Mouse (Mus musculus): ENCODE results near the gene Golgb1. TPM values are rescaled to one million over a fixed set of nuclear protein-coding genes. Genes with fewer than 3 reads are reported as not detected.

The Golgb1 gene
- polyA plus RNA-seq, 1 experiment from 2014 or later: 120 TPM

DNA sequence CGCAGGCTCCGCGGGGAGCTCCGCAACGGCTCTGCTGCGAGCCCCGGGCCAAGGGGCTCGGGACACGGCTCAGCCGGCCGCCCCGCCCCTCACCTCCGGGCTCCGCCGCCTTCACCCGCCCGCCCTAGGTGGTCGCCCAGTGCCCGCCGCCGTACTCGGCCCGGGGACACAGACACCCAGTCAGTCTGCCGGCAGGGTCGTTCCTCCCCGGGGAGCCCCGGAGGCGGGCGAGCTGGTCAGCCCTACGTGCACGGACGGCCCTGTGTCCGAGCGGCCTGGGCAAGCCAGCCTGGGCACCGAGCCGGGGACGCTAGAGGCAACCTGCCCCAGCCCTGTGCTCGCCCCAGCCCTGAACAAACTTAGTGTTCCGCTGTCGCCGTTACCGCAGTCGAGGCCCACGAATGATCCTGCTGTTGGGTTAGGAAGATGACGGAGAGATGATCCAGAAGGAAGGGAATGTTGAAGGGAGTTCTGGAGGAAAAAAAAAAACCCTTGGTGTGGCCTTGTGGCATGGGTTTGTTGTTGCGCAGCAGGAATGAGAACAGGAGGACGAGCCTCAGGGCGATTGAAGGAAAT is 424 bp downstream of the Golgb1 start:
- under 1% methylated on average over 19 of the region's 48 CpGs for WGBS
- H3K9ac ChIP-seq (ENCODE audit: low read depth, low read length): peak overlapping the region; percentile 90
- H3K9me3 ChIP-seq (ENCODE audit: control insufficient read depth, low read length): no peaks in the 10 kb centered on the region
- H3K4me3 ChIP-seq (ENCODE audit: low read depth, low read length): peak overlapping the region; percentile 83
- peak; percentile 14 for DNase-seq (ENCODE audit: low spot score)
- H3K4me1 ChIP-seq (ENCODE audit: control insufficient read depth, insufficient read depth, low read length): peaks cover 6% of the 10 kb centered on the region; the same call in 1 of the 2 replicates
- peaks cover 25% of the 10 kb centered on the region for H3K36me3 ChIP-seq (ENCODE audit: control insufficient read depth, insufficient read depth, low read length)
- peak; percentile 56 for ATAC-seq (ENCODE audit: low read depth)
- peak overlapping the region; percentile 84 for H3K27ac ChIP-seq (replicated peaks; ENCODE audit: low read depth, low read length)
- H3K4me2 ChIP-seq (ENCODE audit: low read depth, low read length): peak overlapping the region; percentile 71
- no peaks in the 10 kb centered on the region for H3K27me3 ChIP-seq (replicated peaks; ENCODE audit: control insufficient read depth, insufficient read depth, low read length)

DNA sequence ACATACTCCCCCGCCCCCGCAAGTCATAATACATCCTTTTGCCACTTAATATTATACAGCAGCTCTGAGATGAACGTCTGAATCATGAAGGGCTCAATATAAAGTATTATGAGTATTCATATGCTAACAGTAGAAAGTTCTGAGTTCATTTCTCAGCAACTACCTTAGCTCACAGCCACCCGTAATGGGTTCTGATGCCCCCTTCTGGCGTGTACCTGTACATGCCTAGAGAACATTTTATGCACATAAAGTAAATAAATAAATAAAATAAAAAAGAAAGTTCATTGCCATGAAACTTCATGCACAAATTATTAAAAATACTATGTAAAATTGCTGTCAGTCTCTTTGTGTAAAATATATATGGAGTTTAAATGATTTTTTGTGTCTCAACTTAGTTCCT is 2.4 kb downstream of the Golgb1 start:
- Histone ChIP-seq H3K4me2 (ENCODE audit: low read depth, low read length) (no peak overlapping the region), H3K36me3 (ENCODE audit: control insufficient read depth, insufficient read depth, low read length) (peaks cover 8% of the 10 kb centered on the region), H3K27ac (replicated peaks; ENCODE audit: low read depth, low read length) (no peak overlapping the region), H3K9ac (ENCODE audit: low read depth, low read length) (no peak overlapping the region), H3K4me3 (ENCODE audit: low read depth, low read length) (no peak overlapping the region), H3K4me1 (ENCODE audit: control insufficient read depth, insufficient read depth, low read length) (peaks cover 6% of the 10 kb centered on the region; the same call in 1 of the 2 replicates), H3K9me3 (ENCODE audit: control insufficient read depth, low read length) (no peaks in the 10 kb centered on the region), H3K27me3 (replicated peaks; ENCODE audit: control insufficient read depth, insufficient read depth, low read length) (no peaks in the 10 kb centered on the region)
- WGBS: 76% methylated on average over 5 of the region's 5 CpGs
- no peak for ATAC-seq (ENCODE audit: low read depth)
- no peak for DNase-seq (ENCODE audit: low spot score)

DNA sequence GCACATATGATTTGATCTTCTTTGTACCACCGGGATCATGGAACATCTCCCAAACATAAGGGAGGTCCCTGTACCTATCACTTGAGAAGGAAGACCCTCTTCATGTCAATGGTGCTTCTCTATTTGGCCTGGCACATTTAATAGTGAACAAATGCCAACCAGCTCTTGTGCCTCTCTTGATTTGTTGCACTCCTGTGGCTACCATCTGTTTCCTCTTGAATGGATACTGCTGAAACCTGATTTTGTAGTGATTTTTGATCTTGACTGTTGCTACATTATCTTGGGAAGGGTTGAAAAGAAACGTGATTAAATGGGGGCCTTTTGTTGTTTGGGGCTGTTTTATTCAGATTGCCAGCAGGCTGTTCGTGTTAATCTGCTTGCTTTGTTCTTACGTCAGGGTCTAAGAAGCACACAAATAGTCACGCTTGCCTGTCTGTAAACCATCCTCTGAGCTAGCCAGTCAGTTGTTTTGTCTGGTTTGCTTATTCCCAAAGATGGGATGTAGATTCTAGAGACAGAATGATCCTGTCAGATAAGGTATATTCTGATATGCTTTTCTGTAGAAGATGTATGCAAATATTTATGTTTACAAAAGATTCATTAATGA is 7.9 kb downstream of the Golgb1 start:
- Histone ChIP-seq H3K4me2 (ENCODE audit: low read depth, low read length) (no peak overlapping the region), H3K9ac (ENCODE audit: low read depth, low read length) (no peak overlapping the region), H3K4me3 (ENCODE audit: low read depth, low read length) (no peak overlapping the region), H3K27ac (replicated peaks; ENCODE audit: low read depth, low read length) (no peak overlapping the region), H3K27me3 (replicated peaks; ENCODE audit: control insufficient read depth, insufficient read depth, low read length) (no peaks in the 10 kb centered on the region), H3K36me3 (ENCODE audit: control insufficient read depth, insufficient read depth, low read length) (peaks cover 18% of the 10 kb centered on the region), H3K4me1 (ENCODE audit: control insufficient read depth, insufficient read depth, low read length) (no peaks in the 10 kb centered on the region), H3K9me3 (ENCODE audit: control insufficient read depth, low read length) (no peaks in the 10 kb centered on the region)
- ATAC-seq (ENCODE audit: low read depth): no peak
- no peak for DNase-seq (ENCODE audit: low spot score)
- WGBS: 64% methylated on average over 5 of the region's 5 CpGs

DNA sequence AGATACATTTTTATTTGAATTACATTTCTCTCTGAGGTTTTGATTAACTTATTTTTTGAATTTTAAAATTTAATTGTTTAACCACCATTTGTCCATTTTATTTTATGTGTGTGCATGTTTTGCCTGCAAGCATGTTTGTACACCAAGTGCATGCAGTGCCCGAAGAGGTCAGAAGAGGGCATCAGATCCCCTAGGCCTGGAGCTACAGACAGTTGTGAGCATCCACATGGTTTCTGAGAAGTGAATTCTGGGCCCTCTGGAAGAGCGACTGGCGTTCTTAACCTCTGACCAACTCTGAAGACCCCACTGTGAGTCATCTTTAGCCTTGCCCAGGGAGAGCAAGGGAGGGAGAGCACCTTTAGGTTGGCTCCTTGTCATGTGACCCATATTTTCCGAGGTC is 9.9 kb downstream of the Golgb1 start:
- DNase-seq (ENCODE audit: low spot score) (no peak), ATAC-seq (ENCODE audit: low read depth) (no peak)
- H3K9ac ChIP-seq (ENCODE audit: low read depth, low read length): no peak overlapping the region
- H3K4me3 ChIP-seq (ENCODE audit: low read depth, low read length): no peak overlapping the region
- no peak overlapping the region for H3K27ac ChIP-seq (replicated peaks; ENCODE audit: low read depth, low read length)
- peaks cover 35% of the 10 kb centered on the region for H3K36me3 ChIP-seq (ENCODE audit: control insufficient read depth, insufficient read depth, low read length)
- H3K4me2 ChIP-seq (ENCODE audit: low read depth, low read length): no peak overlapping the region
- 85% methylated on average over 4 of the region's 4 CpGs for WGBS
- H3K4me1 ChIP-seq (ENCODE audit: control insufficient read depth, insufficient read depth, low read length): no peaks in the 10 kb centered on the region
- no peaks in the 10 kb centered on the region for H3K9me3 ChIP-seq (ENCODE audit: control insufficient read depth, low read length)
- no peaks in the 10 kb centered on the region for H3K27me3 ChIP-seq (replicated peaks; ENCODE audit: control insufficient read depth, insufficient read depth, low read length)

DNA sequence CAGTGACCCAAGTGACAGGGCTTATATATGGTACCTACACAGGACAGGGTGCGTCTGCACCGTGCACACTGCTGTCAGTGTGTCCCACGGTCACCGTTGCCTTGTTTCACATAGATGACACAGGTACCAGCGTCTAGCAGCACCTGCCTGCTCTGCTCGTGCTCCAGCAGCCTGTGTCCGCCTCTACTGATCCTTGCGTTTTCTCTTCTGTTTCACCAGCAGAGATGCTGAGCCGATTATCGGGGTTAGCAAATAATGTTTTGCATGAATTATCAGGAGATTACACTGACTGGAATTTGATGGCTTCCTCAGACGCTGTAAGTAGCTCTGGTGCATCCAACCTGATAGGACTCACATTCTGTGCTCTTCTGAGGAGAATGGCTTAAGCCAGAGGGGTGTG is 11.0 kb downstream of the Golgb1 start:
- Histone ChIP-seq H3K9me3 (ENCODE audit: control insufficient read depth, low read length) (no peaks in the 10 kb centered on the region), H3K4me2 (ENCODE audit: low read depth, low read length) (no peak overlapping the region), H3K27me3 (replicated peaks; ENCODE audit: control insufficient read depth, insufficient read depth, low read length) (no peaks in the 10 kb centered on the region), H3K4me1 (ENCODE audit: control insufficient read depth, insufficient read depth, low read length) (no peaks in the 10 kb centered on the region), H3K9ac (ENCODE audit: low read depth, low read length) (no peak overlapping the region), H3K36me3 (ENCODE audit: control insufficient read depth, insufficient read depth, low read length) (peaks cover 43% of the 10 kb centered on the region), H3K27ac (replicated peaks; ENCODE audit: low read depth, low read length) (no peak overlapping the region), H3K4me3 (ENCODE audit: low read depth, low read length) (no peak overlapping the region)
- WGBS: 91% methylated on average over 11 of the region's 11 CpGs
- DNase-seq (ENCODE audit: low spot score) (no peak), ATAC-seq (ENCODE audit: low read depth) (no peak)

DNA sequence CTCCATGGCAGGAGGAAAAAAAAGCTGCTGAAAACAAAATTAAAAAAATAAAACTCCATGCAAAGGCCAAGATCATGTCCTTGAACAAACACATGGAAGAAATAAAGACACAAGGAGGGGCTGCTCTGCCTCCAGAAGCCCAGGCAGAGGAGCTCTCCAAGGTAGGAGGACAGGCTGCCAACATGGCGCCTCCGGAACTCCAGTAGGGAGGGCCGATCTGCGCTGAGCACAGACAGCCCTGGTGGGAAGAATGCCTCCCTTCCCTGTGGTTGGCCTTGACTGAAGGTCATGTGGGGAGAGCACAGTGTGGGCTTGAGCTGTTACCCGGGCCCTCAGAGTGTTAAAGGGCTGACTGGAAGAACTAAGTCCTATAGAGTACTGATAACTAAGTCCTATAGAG is 12.6 kb downstream of the Golgb1 start:
- ATAC-seq (ENCODE audit: low read depth): no peak

DNA sequence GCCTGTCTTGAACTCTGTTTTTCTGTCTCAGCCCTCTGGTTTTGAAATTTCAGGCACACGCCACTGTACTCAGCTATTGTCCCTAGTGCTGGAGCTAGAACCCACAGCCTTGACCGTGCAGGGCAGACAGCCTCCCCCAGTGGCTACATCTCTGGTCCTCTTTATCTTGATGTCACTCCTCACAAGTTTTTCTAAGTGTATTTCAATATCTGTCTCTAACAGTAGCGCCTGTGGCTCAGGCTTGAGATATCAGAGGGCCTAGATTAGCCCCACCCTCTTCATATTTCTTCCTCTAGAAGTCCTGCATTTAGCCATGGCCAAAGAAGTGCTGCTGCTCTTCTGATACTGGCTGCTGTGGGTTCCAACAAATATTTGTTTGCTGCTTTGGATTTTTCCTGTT is 15.6 kb downstream of the Golgb1 start:
- no peak overlapping the region for H3K4me3 ChIP-seq (ENCODE audit: low read depth, low read length)
- ATAC-seq (ENCODE audit: low read depth) (no peak), DNase-seq (ENCODE audit: low spot score) (no peak)
- H3K9me3 ChIP-seq (ENCODE audit: control insufficient read depth, low read length): no peaks in the 10 kb centered on the region
- 97% methylated on average over 3 of the region's 3 CpGs for WGBS
- H3K4me2 ChIP-seq (ENCODE audit: low read depth, low read length): no peak overlapping the region
- H3K27me3 ChIP-seq (replicated peaks; ENCODE audit: control insufficient read depth, insufficient read depth, low read length): no peaks in the 10 kb centered on the region
- no peaks in the 10 kb centered on the region for H3K4me1 ChIP-seq (ENCODE audit: control insufficient read depth, insufficient read depth, low read length)
- H3K36me3 ChIP-seq (ENCODE audit: control insufficient read depth, insufficient read depth, low read length): peaks cover 87% of the 10 kb centered on the region
- H3K9ac ChIP-seq (ENCODE audit: low read depth, low read length): no peak overlapping the region
- no peak overlapping the region for H3K27ac ChIP-seq (replicated peaks; ENCODE audit: low read depth, low read length)

More for the DNA sequence above, 12.6 kb downstream of the Golgb1 start:
- Histone ChIP-seq H3K27me3 (replicated peaks; ENCODE audit: control insufficient read depth, insufficient read depth, low read length) (no peaks in the 10 kb centered on the region), H3K4me2 (ENCODE audit: low read depth, low read length) (no peak overlapping the region), H3K9me3 (ENCODE audit: control insufficient read depth, low read length) (no peaks in the 10 kb centered on the region), H3K36me3 (ENCODE audit: control insufficient read depth, insufficient read depth, low read length) (peaks cover 59% of the 10 kb centered on the region), H3K9ac (ENCODE audit: low read depth, low read length) (no peak overlapping the region), H3K4me1 (ENCODE audit: control insufficient read depth, insufficient read depth, low read length) (no peaks in the 10 kb centered on the region), H3K27ac (replicated peaks; ENCODE audit: low read depth, low read length) (no peak overlapping the region), H3K4me3 (ENCODE audit: low read depth, low read length) (no peak overlapping the region)
- DNase-seq (ENCODE audit: low spot score): no peak
- 79% methylated on average over 5 of the region's 5 CpGs for WGBS

DNA sequence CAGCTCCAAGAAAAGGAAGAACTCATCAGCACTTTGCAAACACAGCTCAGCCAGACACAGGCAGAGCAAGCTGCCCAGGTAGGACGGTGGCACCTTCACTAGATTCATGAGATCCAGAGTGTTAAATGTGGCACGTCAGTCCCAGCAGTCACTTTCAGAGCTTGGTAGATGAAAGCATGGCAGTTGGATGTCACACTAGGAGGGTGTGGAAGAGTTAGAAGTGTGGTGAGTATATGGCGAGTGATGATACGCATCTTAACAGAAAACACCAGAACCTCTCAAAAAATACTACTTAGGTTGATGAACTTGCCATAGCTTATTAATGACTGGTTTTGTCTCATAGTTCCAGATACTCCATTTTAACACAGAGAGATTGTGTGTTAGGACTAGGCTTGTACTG is 16.5 kb downstream of the Golgb1 start:
- Histone ChIP-seq H3K27ac (replicated peaks; ENCODE audit: low read depth, low read length) (no peak overlapping the region), H3K4me1 (ENCODE audit: control insufficient read depth, insufficient read depth, low read length) (no peaks in the 10 kb centered on the region), H3K4me2 (ENCODE audit: low read depth, low read length) (no peak overlapping the region), H3K9ac (ENCODE audit: low read depth, low read length) (no peak overlapping the region), H3K9me3 (ENCODE audit: control insufficient read depth, low read length) (no peaks in the 10 kb centered on the region), H3K4me3 (ENCODE audit: low read depth, low read length) (no peak overlapping the region), H3K27me3 (replicated peaks; ENCODE audit: control insufficient read depth, insufficient read depth, low read length) (no peaks in the 10 kb centered on the region), H3K36me3 (ENCODE audit: control insufficient read depth, insufficient read depth, low read length) (peaks cover 89% of the 10 kb centered on the region)
- ATAC-seq (ENCODE audit: low read depth) (no peak), DNase-seq (ENCODE audit: low spot score) (no peak)
- 92% methylated on average over 4 of the region's 4 CpGs for WGBS

DNA sequence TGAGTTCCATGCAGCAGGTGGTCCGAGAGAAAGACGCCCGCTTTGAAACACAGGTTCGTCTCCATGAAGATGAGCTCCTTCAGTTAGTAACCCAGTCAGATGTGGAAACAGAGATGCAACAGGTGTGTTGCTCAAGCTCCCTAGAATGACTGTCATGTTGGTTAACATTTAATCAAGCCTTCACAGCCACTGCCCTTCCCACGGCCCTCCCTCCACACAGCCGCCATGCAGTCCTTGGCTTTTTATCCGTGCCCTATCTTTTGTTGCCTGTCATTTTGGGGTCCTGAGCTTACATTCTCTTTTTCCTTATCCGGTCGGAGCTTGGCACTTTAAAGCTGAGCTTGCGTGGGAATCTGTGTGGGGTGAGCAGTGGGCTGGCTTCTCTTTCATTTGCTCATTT is 18.4 kb downstream of the Golgb1 start:
- 94% methylated on average over 10 of the region's 10 CpGs for WGBS

More for the DNA sequence above, 18.4 kb downstream of the Golgb1 start:
- no peak for DNase-seq (ENCODE audit: low spot score)
- Histone ChIP-seq H3K36me3 (ENCODE audit: control insufficient read depth, insufficient read depth, low read length) (peaks cover 92% of the 10 kb centered on the region), H3K9me3 (ENCODE audit: control insufficient read depth, low read length) (no peaks in the 10 kb centered on the region), H3K4me2 (ENCODE audit: low read depth, low read length) (no peak overlapping the region), H3K4me1 (ENCODE audit: control insufficient read depth, insufficient read depth, low read length) (no peaks in the 10 kb centered on the region), H3K27ac (replicated peaks; ENCODE audit: low read depth, low read length) (no peak overlapping the region), H3K27me3 (replicated peaks; ENCODE audit: control insufficient read depth, insufficient read depth, low read length) (no peaks in the 10 kb centered on the region), H3K9ac (ENCODE audit: low read depth, low read length) (no peak overlapping the region), H3K4me3 (ENCODE audit: low read depth, low read length) (no peak overlapping the region)
- no peak for ATAC-seq (ENCODE audit: low read depth)

Data from embryonic facial prominence, embryonic 14.5 days (tissue).